Mouse (Mus musculus) midbrain, embryonic 13.5 days (tissue): ENCODE data around the gene Rsph1. TPM values are rescaled to one million over a fixed set of nuclear protein-coding genes. Genes with fewer than 3 reads are reported as not detected.

Experiments used
- ATAC-seq: fragments of 200-750 bp; cut with Nextera tagmentation; 2 replicates; pipeline ENCODE4 v1.8.0; 2017; ENCODE audit warnings: mild to moderate bottlenecking, moderate TSS enrichment, moderate library complexity
- H3K27ac ChIP-seq: fragments of 300-500 bp; sonication (generic); 2 replicates; pipeline ENCODE4 v1.5.1; 2015; ENCODE audit warnings: inconsistent platforms, mild to moderate bottlenecking, moderate library complexity
- H3K27me3 ChIP-seq: fragments of 300-500 bp; sonication (generic); 2 replicates; pipeline ENCODE4 v1.6.1; 2015; ENCODE audit warnings: mild to moderate bottlenecking, inconsistent platforms
- H3K36me3 ChIP-seq: fragments of 300-500 bp; sonication (generic); 2 replicates; pipeline ENCODE4 v1.6.1; 2015; ENCODE audit warnings: mild to moderate bottlenecking, inconsistent platforms
- H3K4me1 ChIP-seq: fragments of 300-500 bp; sonication (generic); replicated peaks from 2 replicates; pipeline ENCODE4 v1.6.1; 2015; ENCODE audit warnings: inconsistent platforms
- H3K4me2 ChIP-seq: fragments of 300-500 bp; sonication (generic); replicated peaks from 2 replicates; pipeline ENCODE4 v1.6.1; 2015; ENCODE audit warnings: moderate library complexity, mild to moderate bottlenecking, inconsistent platforms
- H3K4me3 ChIP-seq: fragments of 300-500 bp; sonication (generic); replicated peaks from 2 replicates; pipeline ENCODE4 v1.5.1; 2015; ENCODE audit warnings: mild to moderate bottlenecking, inconsistent platforms
- H3K9ac ChIP-seq: fragments of 300-500 bp; sonication (generic); replicated peaks from 2 replicates; pipeline ENCODE4 v1.6.1; 2015; ENCODE audit warnings: mild to moderate bottlenecking, inconsistent platforms
- H3K9me3 ChIP-seq: fragments of 300-500 bp; sonication (generic); 2 replicates; pipeline ENCODE4 v1.6.1; 2016; ENCODE audit warnings: mild to moderate bottlenecking, inconsistent platforms
- WGBS: fragments of 180-500 bp; shearing (Covaris S2); methylation state at CpG from one replicate; pipeline ENCODE4 v1.1.7; 2015; 5-methylcytosine and 5-hydroxymethylcytosine counted together
- polyA plus RNA-seq: library from polyadenylated mRNA; unstranded; fragments of >200 nt; fragmentation: Nextera tagmentation; extraction: Ambion mirVana; gene quantifications from 2 replicates; pipeline ENCODE4 v1.2.1, GENCODE M21; 2015

Rsph1 gene
- polyA plus RNA-seq, 1 experiment from 2014 or later: 2.7 TPM

- no peaks in the 10 kb centered on the region for H3K36me3 ChIP-seq
- WGBS: 51% methylated on average over 5 of the region's 5 CpGs
- H3K4me3 ChIP-seq: no peak overlapping the region
- no peak overlapping the region for H3K4me2 ChIP-seq
- no peaks in the 10 kb centered on the region for H3K4me1 ChIP-seq
- H3K9me3 ChIP-seq: no peaks in the 10 kb centered on the region
- no peaks in the 10 kb centered on the region for H3K27me3 ChIP-seq
- no peak overlapping the region for H3K27ac ChIP-seq
- no peak overlapping the region for H3K9ac ChIP-seq
- ATAC-seq: no peak
These were observed 60.9 kb downstream of the Rsph1 start for GRCm38 (mm10) chr17:31216068-31216955.

GRCm38 (mm10) chr17:31211881-31212280 lies 65.3 kb downstream of the Rsph1 start:
- 84% methylated on average over 6 of the region's 6 CpGs for WGBS
- H3K4me3 ChIP-seq: no peak overlapping the region
- no peaks in the 10 kb centered on the region for H3K27me3 ChIP-seq
- H3K27ac ChIP-seq: no peak overlapping the region
- H3K9me3 ChIP-seq: no peaks in the 10 kb centered on the region
- H3K9ac ChIP-seq: no peak overlapping the region
- no peak overlapping the region for H3K4me2 ChIP-seq
- no peaks in the 10 kb centered on the region for H3K4me1 ChIP-seq
- no peak for ATAC-seq
- no peaks in the 10 kb centered on the region for H3K36me3 ChIP-seq

GRCm38 (mm10) chr17:31210299-31210698 lies 66.9 kb downstream of the Rsph1 start:
- 91% methylated on average over 7 of the region's 7 CpGs for WGBS
- no peaks in the 10 kb centered on the region for H3K4me1 ChIP-seq
- no peak overlapping the region for H3K4me3 ChIP-seq
- H3K27ac ChIP-seq: no peak overlapping the region
- no peaks in the 10 kb centered on the region for H3K27me3 ChIP-seq
- H3K36me3 ChIP-seq: no peaks in the 10 kb centered on the region
- no peak overlapping the region for H3K4me2 ChIP-seq
- ATAC-seq: no peak
- H3K9ac ChIP-seq: no peak overlapping the region
- H3K9me3 ChIP-seq: no peaks in the 10 kb centered on the region

GRCm38 (mm10) chr17:31209376-31209930 lies 67.7 kb downstream of the Rsph1 start:
- H3K27ac ChIP-seq: no peak overlapping the region
- 92% methylated on average over 11 of the region's 11 CpGs for WGBS
- no peaks in the 10 kb centered on the region for H3K27me3 ChIP-seq
- H3K4me2 ChIP-seq: no peak overlapping the region
- H3K36me3 ChIP-seq: no peaks in the 10 kb centered on the region
- H3K9ac ChIP-seq: no peak overlapping the region
- H3K4me3 ChIP-seq: no peak overlapping the region
- H3K4me1 ChIP-seq: no peaks in the 10 kb centered on the region
- H3K9me3 ChIP-seq: no peaks in the 10 kb centered on the region
- no peak for ATAC-seq

- Histone ChIP-seq H3K9me3 (no peaks in the 10 kb centered on the region), H3K36me3 (no peaks in the 10 kb centered on the region), H3K4me2 (no peak overlapping the region), H3K4me3 (no peak overlapping the region), H3K4me1 (no peaks in the 10 kb centered on the region), H3K27me3 (no peaks in the 10 kb centered on the region), H3K9ac (no peak overlapping the region), H3K27ac (no peak overlapping the region)
- ATAC-seq: no peak
- 94% methylated on average over 8 of the region's 8 CpGs for WGBS
These were observed 68.5 kb downstream of the Rsph1 start for GRCm38 (mm10) chr17:31208654-31209053.

- H3K9ac ChIP-seq: no peak within 1 kb of the TSS
- no peak within 1 kb of the TSS for H3K4me3 ChIP-seq
- H3K27ac ChIP-seq: no peak within 1 kb of the TSS
- no peaks in the 10 kb centered on the region for H3K4me1 ChIP-seq
- no peaks in the 10 kb centered on the region for H3K27me3 ChIP-seq
- H3K4me2 ChIP-seq: no peak within 1 kb of the TSS
- WGBS: 87% methylated on average over 12 of the region's 12 CpGs
- no peaks in the 10 kb centered on the region for H3K36me3 ChIP-seq
- H3K9me3 ChIP-seq: no peaks in the 10 kb centered on the region
- ATAC-seq: no peak
These were observed 69.3 kb downstream of the Rsph1 start, which contains the start of gene Ubash3a for GRCm38 (mm10) chr17:31207771-31208334. Ubash3a (plus strand) TSS chr17:31207873.

Other genes starting within 250 kb of the Rsph1 start
- 21.8 and 24.4 TPM in 2 replicates for gene Abcg1, start 219.7 kb downstream of the Rsph1 start, polyA plus RNA-seq
- gene Tff3, start 147.7 kb downstream of the Rsph1 start, polyA plus RNA-seq: 0.97 and 2.0 TPM in 2 replicates
- gene Tff2, start 133.1 kb downstream of the Rsph1 start, polyA plus RNA-seq: not detected in 2 replicates
- gene Tff1, start 112.1 kb downstream of the Rsph1 start, polyA plus RNA-seq: not detected in 2 replicates
- gene Tmprss3, start 78.4 kb downstream of the Rsph1 start, polyA plus RNA-seq: not detected in 2 replicates
- gene Ubash3a, start 69.5 kb downstream of the Rsph1 start, polyA plus RNA-seq: 0.12 TPM in 1 of 2 replicates, not detected in the other
- 11.4 and 17.4 TPM in 2 replicates for gene Slc37a1, start 9.4 kb upstream of the Rsph1 start, polyA plus RNA-seq
- 42.0 and 46.2 TPM in 2 replicates for gene Pde9a, start 108.8 kb upstream of the Rsph1 start, polyA plus RNA-seq
- gene Wdr4, start 242.6 kb upstream of the Rsph1 start, polyA plus RNA-seq: 39.6 and 43.1 TPM in 2 replicates
- gene Ndufv3, start 242.7 kb upstream of the Rsph1 start, polyA plus RNA-seq: 364 and 385 TPM in 2 replicates